Mouse (Mus musculus) neural tube, embryonic 11.5 days (tissue): ENCODE results near the gene Bmt2. TPM values are rescaled to one million over a fixed set of nuclear protein-coding genes. Genes with fewer than 3 reads are reported as not detected.

Experiments used
- ATAC-seq: fragments of 200-750 bp; cut with Nextera tagmentation; 2 replicates; pipeline ENCODE4 v1.8.0; 2017; ENCODE audit warnings: moderate number of reproducible peaks, mild to moderate bottlenecking, moderate TSS enrichment, moderate library complexity; ENCODE audit not compliant: insufficient read depth, low FRiP score, low TSS enrichment
- DNase-seq: peaks from one replicate; pipeline ENCODE4 v3.0.0-alpha.2; 2015; ENCODE audit warnings: low spot score
- H3K27ac ChIP-seq: fragments of 300-500 bp; sonication (generic); 2 replicates; pipeline ENCODE4 v1.5.1; 2014; ENCODE audit warnings: low read depth, mild to moderate bottlenecking, low read length
- H3K27me3 ChIP-seq: fragments of 300-500 bp; sonication (generic); 2 replicates; pipeline ENCODE4 v1.6.1; 2014; ENCODE audit warnings: mild to moderate bottlenecking, low read length, mixed read lengths; ENCODE audit not compliant: control insufficient read depth, insufficient read depth
- H3K36me3 ChIP-seq: fragments of 300-500 bp; sonication (generic); 2 replicates; pipeline ENCODE4 v1.6.1; 2014; ENCODE audit warnings: mild to moderate bottlenecking, low read length, moderate library complexity, mixed read lengths; ENCODE audit not compliant: control insufficient read depth, insufficient read depth
- H3K4me1 ChIP-seq: fragments of 300-500 bp; sonication (generic); 2 replicates; pipeline ENCODE4 v1.6.1; 2014; ENCODE audit warnings: low read length, mixed read lengths; ENCODE audit not compliant: control insufficient read depth, insufficient read depth
- H3K4me2 ChIP-seq: fragments of 300-500 bp; sonication (generic); 2 replicates; pipeline ENCODE4 v1.6.1; 2014; ENCODE audit warnings: low read depth, mild to moderate bottlenecking, moderate library complexity
- H3K4me3 ChIP-seq: fragments of 300-500 bp; sonication (generic); 2 replicates; pipeline ENCODE4 v1.5.1; 2014; ENCODE audit warnings: low read depth, low read length
- H3K9ac ChIP-seq: fragments of 300-500 bp; sonication (generic); 2 replicates; pipeline ENCODE4 v1.6.1; 2014; ENCODE audit warnings: mild to moderate bottlenecking, low read length
- H3K9me3 ChIP-seq: fragments of 300-500 bp; sonication (generic); 2 replicates; pipeline ENCODE4 v1.6.1; 2016; ENCODE audit warnings: low read length; ENCODE audit not compliant: control insufficient read depth
- WGBS: fragments of 180-500 bp; shearing (Covaris S2); extraction: QIAGEN DNeasy Blood & Tissue Kit; methylation state at CpG from one replicate; pipeline ENCODE4 v1.1.7; 2014; 5-methylcytosine and 5-hydroxymethylcytosine counted together
- polyA plus RNA-seq: library from polyadenylated mRNA; unstranded; fragments of >200 nt; fragmentation: Nextera tagmentation; extraction: Ambion mirVana; gene quantifications from 2 replicates; pipeline ENCODE4 v1.2.1, GENCODE M21; 2014

Bmt2 gene
- polyA plus RNA-seq: 22.0 and 22.7 TPM in 2 replicates

DNA sequence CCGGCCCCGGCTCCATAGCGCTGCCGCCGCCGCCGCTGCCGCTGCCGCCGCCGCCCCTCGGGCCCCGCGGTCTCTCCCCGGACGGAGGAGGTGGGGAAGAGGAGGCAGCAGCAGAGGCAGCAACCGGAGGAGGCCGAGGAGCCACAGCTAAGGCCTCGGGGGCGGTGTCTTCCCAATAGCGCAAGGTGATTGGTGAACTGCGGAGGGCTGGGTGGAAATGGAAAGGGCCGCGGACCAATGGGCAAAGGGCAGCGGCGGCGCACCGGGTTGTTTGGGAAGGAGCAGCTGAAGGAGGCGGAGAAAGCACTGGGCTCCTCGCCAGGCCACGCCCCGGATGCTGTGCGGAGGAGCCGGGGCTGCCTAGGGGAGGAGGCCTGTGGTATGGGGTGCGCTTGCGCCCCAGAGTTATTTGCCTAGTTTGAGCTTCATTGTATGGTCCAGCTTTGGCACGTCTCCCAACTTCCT is at the start of gene Bmt2:
TSS of gene Bmt2 (minus strand) at position 149 of the 465 bp plus-strand sequence.
- ATAC-seq: peak; percentile 99
- Histone ChIP-seq H3K9ac (peak within 1 kb of the TSS; percentile 65), H3K9me3 (no peaks in the 10 kb centered on the region), H3K4me2 (peak within 1 kb of the TSS; percentile 82), H3K27ac (peak within 1 kb of the TSS; percentile 74), H3K27me3 (no peaks in the 10 kb centered on the region), H3K4me3 (peak within 1 kb of the TSS; percentile 71), H3K36me3 (no peaks in the 10 kb centered on the region), H3K4me1 (0 out of 2 replicates have a peak, but pooled peaks cover 2% of the 10 kb centered on the region)
- WGBS: under 1% methylated on average over 34 of the region's 37 CpGs
- DNase-seq: peak; percentile 97

DNA sequence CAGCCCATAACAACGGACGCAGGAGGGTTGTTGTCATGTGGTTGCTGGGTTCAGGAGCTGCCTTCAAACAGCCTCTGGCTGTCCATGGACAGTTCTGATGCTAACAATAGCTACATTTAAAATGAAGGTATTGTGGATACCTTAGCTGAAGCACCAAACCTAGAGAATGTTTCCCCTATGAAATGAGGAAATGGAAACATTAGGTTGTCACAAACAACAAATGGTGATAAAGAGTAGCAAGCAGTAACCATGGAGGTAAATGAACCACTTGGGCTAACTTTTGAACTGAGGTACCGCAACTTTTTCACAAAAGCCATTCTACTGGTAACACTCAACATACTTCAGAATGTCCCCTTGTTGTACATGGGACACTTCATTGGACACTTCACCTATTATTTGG is 44.4 kb upstream of the Bmt2 start:
- no peak overlapping the region for H3K27ac ChIP-seq
- H3K4me2 ChIP-seq: no peak overlapping the region
- no peaks in the 10 kb centered on the region for H3K36me3 ChIP-seq
- 94% methylated on average over 3 of the region's 3 CpGs for WGBS
- no peaks in the 10 kb centered on the region for H3K4me1 ChIP-seq
- no peak overlapping the region for H3K4me3 ChIP-seq
- no peak overlapping the region for H3K9ac ChIP-seq
- no peaks in the 10 kb centered on the region for H3K9me3 ChIP-seq
- DNase-seq (no peak), ATAC-seq (no peak)
- no peaks in the 10 kb centered on the region for H3K27me3 ChIP-seq

DNA sequence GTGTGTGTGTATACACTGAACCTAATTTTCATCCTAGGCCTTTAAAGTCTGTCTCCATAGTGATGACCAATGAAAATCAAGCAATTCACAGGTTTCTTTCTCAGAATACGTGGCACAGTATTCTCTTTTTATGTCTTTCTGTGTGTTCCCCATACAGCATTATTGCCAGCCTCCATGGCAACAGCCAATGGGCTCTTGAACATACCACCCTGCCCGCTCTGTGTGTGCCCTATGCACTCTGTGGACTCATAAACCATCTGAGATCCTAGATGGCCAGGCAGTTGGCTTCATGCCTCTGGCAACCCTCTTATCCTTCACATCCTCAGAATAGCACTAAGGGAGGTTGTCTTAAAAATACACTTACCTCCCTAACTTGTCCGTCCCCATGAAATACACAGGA is 37.1 kb upstream of the Bmt2 start:
- 74% methylated on average over 3 of the region's 3 CpGs for WGBS
- no peak overlapping the region for H3K4me2 ChIP-seq
- H3K9ac ChIP-seq: no peak overlapping the region
- no peaks in the 10 kb centered on the region for H3K9me3 ChIP-seq
- ATAC-seq (peak; percentile 45; the same call in 1 of the 2 replicates), DNase-seq (no peak)
- no peak overlapping the region for H3K27ac ChIP-seq
- no peaks in the 10 kb centered on the region for H3K4me1 ChIP-seq
- H3K27me3 ChIP-seq: no peaks in the 10 kb centered on the region
- no peak overlapping the region for H3K4me3 ChIP-seq
- no peaks in the 10 kb centered on the region for H3K36me3 ChIP-seq

DNA sequence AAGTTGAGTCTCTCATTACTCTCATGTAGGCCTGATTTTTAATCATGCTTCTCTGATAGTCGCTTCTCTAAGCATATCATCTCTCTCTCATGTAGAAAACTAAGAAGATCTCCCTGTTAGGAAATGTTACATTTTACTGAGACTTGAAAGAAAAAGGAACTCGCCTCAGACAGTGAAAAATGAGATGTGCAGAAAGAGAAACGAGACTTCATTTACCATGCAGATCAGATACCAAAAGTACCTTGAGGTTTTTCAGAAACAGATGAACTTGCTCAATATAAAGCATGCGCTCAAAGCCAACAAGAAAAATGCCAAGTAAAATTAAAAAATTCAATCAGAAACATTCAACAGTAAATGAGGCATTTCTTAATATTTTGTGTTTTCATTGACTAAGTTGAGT is 19.1 kb upstream of the Bmt2 start:
- H3K9me3 ChIP-seq: no peaks in the 10 kb centered on the region
- no peak overlapping the region for H3K4me3 ChIP-seq
- ATAC-seq: no peak
- no peak overlapping the region for H3K4me2 ChIP-seq
- no peak overlapping the region for H3K9ac ChIP-seq
- H3K4me1 ChIP-seq: no peaks in the 10 kb centered on the region
- WGBS: 88% methylated on average over 4 of the region's 4 CpGs
- no peak for DNase-seq
- H3K27ac ChIP-seq: no peak overlapping the region
- H3K27me3 ChIP-seq: no peaks in the 10 kb centered on the region
- H3K36me3 ChIP-seq: no peaks in the 10 kb centered on the region

DNA sequence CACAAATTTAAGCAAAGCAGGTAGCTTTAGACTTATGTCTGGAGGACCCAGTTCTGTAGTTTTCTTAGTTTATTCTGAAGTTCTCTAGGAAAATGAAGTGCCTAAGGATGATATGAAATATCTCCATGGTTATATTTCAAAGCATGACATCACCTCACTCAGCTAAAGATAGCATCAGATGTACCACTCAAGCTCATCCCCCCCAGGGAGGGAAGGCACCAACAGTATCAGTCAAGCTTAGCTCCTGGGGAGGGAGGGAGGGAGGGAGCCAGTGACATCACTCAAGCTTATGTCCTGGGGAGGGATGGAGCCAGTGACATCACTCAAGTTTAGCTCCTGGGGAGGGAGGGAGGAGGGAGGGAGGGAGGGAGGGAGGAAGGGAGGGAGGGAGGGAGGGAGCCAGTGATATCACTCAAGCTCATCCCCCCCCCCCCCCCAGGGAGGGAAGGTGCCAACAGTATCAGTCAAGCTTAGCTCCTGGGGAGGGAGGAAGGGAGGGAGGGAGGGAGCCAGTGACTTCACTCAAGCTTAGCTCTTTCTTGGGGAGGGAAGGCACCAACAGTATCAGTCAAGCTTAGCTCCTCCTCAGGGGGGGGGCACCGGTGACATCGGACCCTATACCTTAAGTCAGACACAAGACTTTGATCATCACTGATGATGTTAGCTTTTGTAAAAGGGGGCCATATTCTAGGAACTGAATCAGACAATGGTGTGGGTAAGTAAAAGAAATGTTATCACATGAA is 17.5 kb upstream of the Bmt2 start:
- no peak overlapping the region for H3K4me2 ChIP-seq
- no peak overlapping the region for H3K9ac ChIP-seq
- no peaks in the 10 kb centered on the region for H3K27me3 ChIP-seq
- DNase-seq (no peak), ATAC-seq (no peak)
- no peaks in the 10 kb centered on the region for H3K9me3 ChIP-seq
- WGBS: 82% methylated on average over 2 of the region's 2 CpGs
- H3K4me3 ChIP-seq: no peak overlapping the region
- no peaks in the 10 kb centered on the region for H3K4me1 ChIP-seq
- H3K36me3 ChIP-seq: no peaks in the 10 kb centered on the region
- H3K27ac ChIP-seq: no peak overlapping the region

DNA sequence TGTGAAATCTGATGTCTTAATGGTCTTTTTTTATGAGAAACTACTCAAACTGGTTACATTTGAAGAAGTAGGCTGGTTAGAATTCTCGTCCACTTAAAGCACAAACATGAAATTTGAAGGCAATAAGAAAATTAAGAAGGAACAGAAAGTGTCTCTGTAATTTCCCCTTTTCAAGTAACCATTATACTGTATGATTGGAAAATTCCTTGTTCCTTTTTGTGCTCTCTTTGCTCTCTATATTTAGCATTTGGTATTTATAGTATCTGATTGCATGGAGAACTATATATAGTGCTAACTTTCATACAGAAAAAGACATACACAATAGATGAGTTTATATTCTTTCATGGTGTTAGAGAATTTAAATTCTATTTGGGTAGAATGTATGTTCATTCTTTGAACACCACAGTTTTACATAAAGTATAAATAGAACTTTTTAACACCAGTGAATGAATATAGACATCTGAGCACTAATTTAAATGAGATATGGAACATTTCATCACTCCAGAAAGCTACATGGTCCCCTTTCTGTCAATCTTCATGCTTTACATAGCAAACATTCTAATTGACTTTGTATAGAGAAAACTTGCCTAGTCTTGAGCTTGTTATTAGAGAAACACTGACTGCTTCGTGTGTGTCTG is 14.0 kb upstream of the Bmt2 start:
- Histone ChIP-seq H3K9ac (no peak overlapping the region), H3K4me2 (no peak overlapping the region), H3K27me3 (no peaks in the 10 kb centered on the region), H3K4me1 (no peaks in the 10 kb centered on the region), H3K36me3 (no peaks in the 10 kb centered on the region), H3K9me3 (no peaks in the 10 kb centered on the region), H3K4me3 (no peak overlapping the region), H3K27ac (no peak overlapping the region)
- no peak for DNase-seq
- 88% methylated on average over 2 of the region's 2 CpGs for WGBS
- no peak for ATAC-seq

DNA sequence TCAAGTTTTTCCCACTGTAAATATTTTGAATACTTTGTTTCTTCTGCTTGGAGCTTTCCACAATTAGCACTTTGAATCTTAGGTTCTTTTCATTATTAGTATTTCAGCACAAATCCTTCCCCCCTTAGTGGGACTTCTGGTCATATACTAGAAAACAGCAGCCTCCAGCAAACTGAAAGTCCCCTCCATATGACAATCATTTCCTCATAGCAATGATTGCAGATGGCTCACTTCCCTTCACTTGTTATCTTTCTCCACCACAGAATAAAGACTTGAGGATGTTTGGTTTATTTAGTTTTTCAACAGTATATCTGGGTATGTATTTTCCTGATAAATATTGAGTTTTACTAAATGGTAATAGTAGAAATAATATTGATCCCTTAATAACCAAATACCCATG is 12.6 kb upstream of the Bmt2 start:
- Histone ChIP-seq H3K4me2 (no peak overlapping the region), H3K36me3 (no peaks in the 10 kb centered on the region), H3K9me3 (no peaks in the 10 kb centered on the region), H3K27me3 (no peaks in the 10 kb centered on the region), H3K4me3 (no peak overlapping the region), H3K4me1 (no peaks in the 10 kb centered on the region), H3K27ac (no peak overlapping the region), H3K9ac (no peak overlapping the region)
- no peak for ATAC-seq
- no peak for DNase-seq

DNA sequence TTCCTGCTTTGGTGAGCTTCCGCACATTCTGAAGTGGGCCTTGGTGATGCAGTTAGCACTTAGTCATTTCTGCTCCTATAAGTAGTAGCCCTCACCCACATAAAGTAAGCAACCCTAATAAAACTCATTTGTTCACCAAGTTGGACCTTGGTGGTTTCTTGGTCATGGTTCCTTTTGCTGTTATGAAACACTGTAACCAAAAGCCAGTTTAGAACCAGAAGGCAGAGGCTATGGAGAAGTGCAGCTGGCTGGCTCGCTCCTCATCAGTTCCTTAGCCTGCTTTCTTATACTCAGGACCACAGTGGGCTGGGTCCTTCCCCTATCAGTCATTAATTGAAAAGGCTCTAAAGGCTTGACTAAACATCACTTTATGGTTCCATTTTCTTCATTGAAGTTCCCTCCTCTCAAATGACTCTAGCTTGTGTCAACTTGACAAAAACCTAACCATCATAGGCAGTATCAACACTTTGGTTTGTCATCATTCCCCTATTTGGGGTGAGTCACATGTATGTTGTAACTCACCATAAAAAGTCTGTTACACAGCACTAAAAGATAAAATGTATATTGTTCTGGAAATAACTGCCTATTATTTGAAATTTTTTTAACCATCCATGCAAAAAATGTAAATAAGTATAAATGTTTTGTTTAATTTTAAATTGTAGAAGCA is 6.3 kb upstream of the Bmt2 start:
- Histone ChIP-seq H3K27me3 (no peaks in the 10 kb centered on the region), H3K36me3 (no peaks in the 10 kb centered on the region), H3K4me3 (no peak overlapping the region), H3K4me1 (no peaks in the 10 kb centered on the region), H3K9me3 (no peaks in the 10 kb centered on the region), H3K9ac (no peak overlapping the region), H3K4me2 (no peak overlapping the region), H3K27ac (no peak overlapping the region)
- DNase-seq (no peak), ATAC-seq (no peak)
- 87% methylated on average over 2 of the region's 2 CpGs for WGBS
